Mouse (Mus musculus) megakaryocyte, embryonic 14.5 days (primary cell): ENCODE data around the gene Plekhd1.

Source experiments
- FLI1 ChIP-seq: IDR thresholded peaks from 2 replicates; pipeline ENCODE4 v1.6.1; 2012; ENCODE audit warnings: low read length, inconsistent platforms, mixed read lengths
- GATA1 ChIP-seq: IDR thresholded peaks from 3 replicates; pipeline ENCODE4 v1.6.1; 2012; ENCODE audit warnings: mixed read lengths, low read length, inconsistent platforms, borderline replicate concordance

DNA sequence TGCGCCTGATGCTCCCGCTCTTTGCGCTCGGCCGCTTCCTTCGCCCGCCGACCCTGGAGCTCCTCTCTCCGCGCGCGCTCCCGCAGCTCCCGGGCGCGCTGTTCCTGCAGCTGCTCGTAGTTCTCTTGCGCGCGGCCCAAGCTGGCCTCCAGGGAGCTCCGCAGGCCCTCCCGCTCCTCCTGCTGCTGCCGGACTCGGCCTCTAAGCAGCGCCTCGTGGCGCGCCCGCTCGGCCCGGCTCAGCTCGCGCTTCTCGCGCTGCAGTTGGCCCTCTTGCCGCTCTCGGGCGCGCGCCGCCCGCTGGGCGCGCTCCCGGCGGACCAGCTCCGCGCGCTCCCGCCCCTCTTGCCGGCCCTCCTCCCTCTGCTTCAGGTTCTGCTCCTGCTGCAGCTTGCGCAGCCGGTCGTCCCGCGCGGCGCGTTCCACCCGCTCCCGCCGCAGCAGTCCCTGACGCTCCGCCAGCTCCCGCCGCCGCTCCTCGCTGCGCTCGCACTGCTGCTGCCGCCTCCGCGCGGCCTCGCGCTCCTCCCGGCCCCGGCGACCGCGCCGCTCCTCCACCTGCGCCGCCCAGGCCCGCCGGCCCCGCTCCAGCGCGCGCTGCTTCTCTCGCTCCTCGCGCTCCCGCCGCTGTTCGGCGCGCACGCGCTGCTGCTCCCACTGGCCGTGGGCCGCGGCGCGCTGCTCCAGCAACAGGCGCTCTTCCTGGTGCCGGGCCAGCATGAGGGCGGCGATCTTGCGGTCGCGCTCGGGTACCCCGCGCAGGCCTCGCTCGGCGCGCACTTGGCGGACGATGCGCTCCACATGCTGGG is 65.6 kb downstream of the Plekhd1 start:
- TF ChIP-seq GATA1 (no peak), FLI1 (no peak)
